Mouse (Mus musculus): ENCODE results near the gene Nr1i3.

The Nr1i3 gene

DNA sequence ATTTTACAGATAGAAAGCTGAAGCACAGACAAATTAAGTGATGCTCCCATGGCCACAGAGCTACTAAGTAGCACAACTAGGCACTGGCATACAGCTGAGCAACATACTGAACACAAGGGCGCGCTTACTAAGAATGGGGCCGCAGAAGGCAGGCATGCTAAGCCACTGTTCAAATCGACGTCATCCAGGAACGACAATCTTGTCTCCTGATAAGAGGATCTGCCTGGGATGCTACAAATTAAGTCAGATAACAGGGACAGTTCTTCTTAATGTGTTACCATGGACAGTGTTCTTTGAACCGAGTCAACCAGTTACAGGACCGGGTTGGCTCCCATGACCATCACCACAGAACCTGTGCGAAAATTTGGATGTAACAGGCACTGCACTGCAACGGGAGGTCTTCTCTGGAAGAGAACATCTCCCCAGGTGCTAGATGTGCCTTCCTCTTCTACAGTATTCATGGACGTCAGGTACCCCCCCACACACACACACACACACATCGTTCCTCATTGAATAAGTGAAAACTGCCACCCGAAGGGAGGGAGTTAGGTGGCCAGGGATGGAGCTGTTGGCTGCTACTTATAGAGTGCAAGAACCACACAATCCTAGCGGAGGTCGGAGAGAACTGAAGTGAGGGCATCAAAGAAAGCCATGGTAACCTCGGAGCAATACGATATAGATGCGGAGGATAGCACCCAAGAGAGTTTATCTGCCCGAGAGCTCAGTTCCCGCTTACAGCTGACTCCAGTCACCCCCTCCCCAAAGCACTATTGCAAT is 18.5 kb upstream of the Nr1i3 start:
- DNase-seq (ENCODE audit: low read depth, low spot score): no peak

DNA sequence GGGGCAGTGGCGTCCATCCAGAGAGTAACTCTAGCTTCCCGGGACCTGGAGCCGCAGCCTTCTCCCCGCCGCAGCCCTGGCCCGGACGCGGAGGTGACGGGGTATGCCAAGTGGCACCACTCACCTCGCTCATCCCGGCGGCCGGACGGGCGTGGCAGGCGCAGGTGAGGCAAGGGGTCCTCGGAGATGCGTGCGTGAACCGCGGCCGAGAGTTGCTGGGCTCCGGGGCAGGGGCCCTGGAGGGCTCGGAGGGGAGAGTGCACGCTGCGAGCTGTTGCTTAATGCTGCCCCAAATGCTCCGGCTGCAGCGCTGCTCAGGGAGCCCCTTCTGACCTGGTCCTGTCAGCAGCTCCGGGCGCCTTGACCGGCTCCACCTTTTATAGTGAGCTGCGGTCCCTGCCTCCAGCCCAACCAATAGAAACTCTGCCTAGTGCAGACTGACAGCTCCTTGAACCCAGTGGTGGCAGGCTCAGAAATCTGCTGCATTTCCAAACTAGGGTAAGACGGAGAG is 17.8 kb upstream of the Nr1i3 start, which contains the start of gene Pcp4l1:
TSS of gene Pcp4l1 (minus strand) at position 382 of the 511 bp plus-strand sequence.
- DNase-seq (ENCODE audit: low read depth, low spot score): no peak

DNA sequence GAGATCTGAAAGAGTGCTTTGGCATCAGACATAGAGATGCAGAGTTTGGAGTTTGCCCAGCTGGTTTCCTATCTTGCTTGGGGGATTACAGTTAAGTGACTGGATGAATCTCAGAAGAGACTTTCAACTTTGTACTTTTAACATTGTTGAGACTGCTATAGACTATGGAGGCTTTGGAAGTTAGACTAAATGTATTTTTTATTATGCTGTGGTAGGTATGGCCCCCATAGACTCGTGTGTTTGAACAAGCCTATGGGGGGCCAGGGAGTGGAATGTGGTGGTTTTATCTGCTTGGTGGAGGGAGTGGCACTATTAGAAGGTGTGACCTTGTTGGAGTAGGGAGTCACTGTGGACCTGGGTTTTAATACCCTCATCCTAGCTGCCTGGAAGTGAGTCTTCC is 14.2 kb upstream of the Nr1i3 start:
- no peak for DNase-seq (ENCODE audit: low read depth, low spot score)

DNA sequence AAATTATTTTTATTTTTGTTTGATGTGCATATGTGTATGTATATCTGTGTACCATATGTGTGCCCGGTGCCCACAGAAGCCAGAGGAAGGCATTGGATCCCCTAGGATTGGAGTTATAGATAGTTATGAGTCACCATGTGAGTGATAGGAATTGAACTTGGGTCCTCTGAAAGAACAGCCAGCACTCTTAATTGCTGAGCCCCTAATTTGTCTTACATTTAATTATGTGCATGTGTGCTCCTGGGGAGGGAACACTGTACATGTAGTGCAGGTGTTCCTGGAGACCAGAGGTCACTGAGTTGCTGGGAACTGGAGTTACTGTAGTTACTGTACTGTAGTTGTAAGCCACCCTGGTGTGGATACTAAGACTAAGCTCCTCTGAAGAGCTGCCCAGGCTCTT is 13.0 kb upstream of the Nr1i3 start:
- no peak for DNase-seq (ENCODE audit: low read depth, low spot score)

DNA sequence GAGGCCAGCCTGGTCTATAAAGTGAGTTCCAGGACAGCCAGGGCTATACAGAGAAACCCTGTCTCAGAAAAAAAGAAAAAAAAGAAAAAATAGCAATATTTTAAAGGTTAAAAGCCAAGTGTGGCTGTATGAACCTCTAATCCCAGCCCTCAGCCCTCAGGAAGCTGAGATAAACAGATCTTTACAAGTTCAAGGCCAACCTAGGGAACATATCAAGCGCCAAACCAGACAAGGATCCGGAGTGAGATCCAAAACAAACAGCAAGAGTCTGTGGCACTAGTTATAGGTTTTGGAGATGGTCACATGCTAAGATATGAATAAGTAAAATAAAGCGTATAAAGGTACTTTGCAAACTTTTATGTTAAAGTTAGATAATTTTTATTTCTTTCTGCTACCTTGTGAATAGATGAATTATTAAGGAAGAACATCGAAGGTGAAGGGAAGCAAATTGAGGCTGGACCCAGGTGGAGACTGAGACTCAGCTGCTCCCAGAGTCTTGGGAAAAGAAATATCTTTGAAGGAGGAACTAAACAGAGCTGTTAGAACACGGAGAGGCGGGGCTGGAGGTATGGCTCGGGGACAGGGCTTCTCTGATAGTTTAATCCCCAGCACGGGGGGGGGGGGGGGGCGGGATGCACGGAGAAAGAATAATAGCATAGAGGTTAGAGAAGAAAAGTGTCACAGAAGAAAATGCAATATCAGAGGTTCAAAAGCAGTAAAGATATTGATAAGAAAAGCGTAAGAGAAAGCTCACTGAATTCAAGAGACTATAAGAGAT is 10.1 kb upstream of the Nr1i3 start:
- DNase-seq (ENCODE audit: low read depth, low spot score): no peak

DNA sequence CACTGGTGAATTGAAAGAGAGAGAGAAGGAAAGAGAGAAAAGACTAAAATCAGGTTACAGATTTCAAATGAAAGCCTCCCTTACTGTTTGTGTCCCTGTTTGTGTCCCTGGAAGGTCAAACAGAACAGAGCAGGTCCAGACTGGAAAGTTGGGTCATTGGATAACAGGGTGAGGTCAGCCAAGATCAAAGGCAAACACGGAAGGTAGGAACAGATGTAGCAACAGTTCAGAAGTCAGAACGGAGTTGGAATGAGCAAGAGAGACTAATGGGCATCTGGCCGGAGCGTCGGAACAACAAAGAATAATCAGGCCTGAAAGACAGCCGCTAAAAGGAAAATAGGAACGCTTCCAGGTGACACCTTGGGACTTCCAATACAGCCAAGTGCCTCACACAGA is 9.5 kb upstream of the Nr1i3 start:
- no peak for DNase-seq (ENCODE audit: low read depth, low spot score)

DNA sequence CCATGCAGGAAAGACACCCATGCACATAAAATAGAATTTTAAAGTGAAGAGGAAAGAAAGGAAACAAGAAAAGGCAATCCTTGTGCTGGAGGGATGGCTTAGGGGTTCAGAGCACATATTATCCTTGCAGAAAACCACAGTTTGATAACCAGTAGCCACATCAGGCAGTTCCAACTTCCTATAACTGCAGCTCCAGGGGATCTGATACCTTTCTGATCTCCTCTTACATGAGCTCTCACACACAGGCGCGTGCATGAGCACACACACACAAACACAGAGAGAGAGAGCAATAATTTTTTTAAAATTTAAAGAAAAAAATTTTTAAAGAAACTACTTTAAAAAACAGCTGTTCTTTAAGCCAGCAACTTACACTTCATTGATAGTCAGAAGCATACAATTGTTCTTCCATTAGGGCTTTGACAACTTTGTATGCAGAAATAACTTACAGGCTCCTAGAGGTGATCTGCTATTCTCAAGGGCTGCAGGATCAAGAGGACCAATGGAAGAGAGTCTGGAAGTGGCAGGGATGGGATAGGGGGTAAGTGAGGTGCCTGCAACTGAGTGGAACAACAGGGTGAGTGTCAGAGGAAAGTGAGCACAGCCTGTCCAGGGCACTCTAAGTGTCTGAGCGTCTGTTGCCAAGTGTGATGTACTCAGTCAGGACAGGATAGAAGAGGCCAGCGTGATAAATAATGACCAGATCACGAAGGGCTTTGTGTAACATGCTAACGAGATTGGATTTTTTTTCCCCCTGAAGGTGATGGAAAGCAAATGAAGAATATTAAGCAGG is 7.9 kb upstream of the Nr1i3 start:
- no peak for DNase-seq (ENCODE audit: low read depth, low spot score)

DNA sequence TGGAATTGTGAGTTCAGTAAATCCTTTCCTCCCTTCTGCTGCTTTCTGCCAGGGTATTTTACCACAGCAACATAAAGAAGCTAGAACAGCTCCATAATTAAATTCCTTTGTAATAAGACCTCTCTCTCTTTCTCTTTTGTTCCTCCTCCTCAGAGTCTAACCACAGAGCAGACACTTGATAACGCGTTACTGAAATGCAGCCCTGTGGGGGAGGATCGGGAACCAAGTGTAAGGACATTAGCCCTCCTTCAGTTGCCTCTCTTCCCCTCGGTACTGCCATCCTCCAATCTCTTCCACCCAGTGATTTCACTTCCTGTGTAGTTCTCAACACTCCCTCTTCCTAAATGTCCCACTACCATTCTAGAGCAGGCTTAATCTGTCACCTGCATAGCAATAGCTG is 4.4 kb upstream of the Nr1i3 start:
- DNase-seq (ENCODE audit: low read depth, low spot score): no peak

DNA sequence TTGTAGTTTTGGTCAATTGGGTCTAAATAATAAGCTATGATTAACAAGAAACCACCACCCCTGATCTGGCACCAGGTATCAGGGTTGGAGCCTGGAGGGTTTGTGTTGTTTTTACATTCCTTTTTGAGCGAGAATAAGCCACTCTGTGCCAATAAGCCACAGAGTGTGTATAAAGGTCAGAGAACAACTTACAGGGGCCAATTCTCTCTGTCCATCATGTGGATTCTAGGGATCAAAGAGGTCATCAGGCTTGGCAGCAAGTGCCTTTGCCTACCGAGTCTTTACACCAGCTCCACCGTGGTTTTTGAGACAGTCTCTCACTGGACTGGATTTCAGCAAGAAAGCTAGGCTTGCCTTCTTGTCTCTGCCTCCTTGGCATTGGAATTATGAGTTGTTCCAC is 916 bp upstream of the Nr1i3 start:
- no peak for DNase-seq (ENCODE audit: low read depth, low spot score)

DNA sequence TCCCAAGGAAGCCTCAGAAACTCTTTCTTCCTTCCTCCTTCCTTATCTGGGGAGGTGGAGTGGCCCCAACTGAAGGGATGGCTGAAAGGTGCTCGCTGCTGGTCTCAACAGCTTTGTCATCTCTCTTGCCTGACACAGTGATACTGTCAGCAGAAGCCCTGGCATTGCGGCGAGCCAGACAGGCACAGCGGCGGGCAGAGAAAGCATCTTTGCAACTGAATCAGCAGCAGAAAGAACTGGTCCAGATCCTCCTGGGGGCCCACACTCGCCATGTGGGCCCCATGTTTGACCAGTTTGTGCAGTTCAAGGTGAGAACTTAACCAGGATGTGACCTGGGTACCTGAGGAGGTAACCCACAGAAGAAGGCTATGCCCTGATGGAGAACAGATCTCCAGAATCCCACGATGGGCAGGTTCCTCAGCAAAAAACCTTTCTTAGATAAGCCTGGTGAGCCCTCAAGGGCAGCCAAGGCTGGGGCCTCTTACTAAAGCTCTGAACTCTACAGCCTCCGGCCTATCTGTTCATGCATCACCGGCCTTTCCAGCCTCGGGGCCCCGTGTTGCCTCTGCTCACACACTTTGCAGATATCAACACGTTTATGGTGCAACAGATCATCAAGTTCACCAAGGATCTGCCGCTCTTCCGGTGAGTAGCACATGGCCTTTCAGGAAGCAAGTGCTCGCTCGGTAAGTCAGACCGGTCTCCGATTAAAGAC is 2.6 kb downstream of the Nr1i3 start:
- no peak for DNase-seq (ENCODE audit: low read depth, low spot score)

DNA sequence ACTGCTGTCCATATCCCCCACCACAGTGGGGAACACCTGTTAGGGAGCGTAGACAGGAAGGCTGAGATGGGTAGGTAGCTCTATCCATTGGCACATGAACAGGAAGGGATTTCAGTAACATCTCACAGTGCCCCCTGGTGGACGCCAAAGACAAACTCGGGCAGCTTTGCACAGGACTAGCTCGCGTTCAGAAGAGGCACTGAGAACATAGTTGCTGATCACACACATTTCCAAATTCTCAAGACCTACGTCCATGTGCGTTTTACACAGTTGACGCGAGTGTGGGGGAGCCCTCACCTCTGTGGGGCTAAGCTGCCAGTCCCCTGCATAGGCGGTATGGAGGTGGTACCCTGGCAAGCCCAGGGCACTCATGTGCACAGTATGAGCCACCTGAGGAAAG is 7.1 kb downstream of the Nr1i3 start:
- peak; percentile 94 for DNase-seq (ENCODE audit: low read depth, low spot score)

DNA sequence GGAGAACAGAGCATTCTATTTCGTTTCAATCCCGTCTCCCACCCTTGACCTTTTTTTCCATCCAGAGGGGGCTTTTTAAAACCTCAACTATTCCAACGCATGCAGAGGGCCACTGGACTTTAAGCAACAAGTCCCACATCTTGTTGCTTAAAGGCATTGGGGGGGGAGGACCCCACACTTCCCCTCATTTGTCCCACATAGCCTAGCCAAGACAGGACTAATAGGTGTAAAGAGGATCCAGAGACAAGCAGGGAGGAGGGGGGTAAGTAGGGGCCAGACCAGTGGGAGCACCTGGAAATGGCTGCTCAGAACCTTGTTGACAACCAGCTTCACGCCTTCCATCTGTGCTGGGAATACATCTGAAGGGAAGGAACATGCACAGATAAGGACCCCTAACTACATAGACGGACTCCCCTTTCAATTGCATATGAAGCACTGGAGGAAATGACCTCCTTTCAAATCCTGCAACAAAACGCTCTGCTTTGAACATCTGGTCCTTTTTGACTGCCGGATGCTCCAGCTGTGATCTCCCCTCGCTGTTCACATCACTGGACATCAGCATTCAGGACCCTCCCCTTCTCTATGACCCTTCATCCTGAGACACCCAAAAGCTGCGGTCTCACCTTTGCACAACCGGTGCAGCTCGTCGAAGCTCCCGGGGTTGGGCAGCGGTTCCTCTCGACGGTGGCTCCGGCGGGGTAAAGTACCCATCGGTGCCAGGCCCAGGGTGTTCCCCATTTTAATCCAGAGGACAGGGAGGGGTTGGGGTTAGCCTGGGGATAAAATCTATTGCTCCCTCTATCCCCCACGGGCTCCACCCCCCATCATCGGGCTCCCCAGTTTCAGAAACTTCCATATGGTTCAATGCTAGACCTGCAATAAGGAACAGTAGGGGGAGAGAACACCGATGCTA is 7.8 kb downstream of the Nr1i3 start:
- peak; percentile 19 for DNase-seq (ENCODE audit: low read depth, low spot score)

DNA sequence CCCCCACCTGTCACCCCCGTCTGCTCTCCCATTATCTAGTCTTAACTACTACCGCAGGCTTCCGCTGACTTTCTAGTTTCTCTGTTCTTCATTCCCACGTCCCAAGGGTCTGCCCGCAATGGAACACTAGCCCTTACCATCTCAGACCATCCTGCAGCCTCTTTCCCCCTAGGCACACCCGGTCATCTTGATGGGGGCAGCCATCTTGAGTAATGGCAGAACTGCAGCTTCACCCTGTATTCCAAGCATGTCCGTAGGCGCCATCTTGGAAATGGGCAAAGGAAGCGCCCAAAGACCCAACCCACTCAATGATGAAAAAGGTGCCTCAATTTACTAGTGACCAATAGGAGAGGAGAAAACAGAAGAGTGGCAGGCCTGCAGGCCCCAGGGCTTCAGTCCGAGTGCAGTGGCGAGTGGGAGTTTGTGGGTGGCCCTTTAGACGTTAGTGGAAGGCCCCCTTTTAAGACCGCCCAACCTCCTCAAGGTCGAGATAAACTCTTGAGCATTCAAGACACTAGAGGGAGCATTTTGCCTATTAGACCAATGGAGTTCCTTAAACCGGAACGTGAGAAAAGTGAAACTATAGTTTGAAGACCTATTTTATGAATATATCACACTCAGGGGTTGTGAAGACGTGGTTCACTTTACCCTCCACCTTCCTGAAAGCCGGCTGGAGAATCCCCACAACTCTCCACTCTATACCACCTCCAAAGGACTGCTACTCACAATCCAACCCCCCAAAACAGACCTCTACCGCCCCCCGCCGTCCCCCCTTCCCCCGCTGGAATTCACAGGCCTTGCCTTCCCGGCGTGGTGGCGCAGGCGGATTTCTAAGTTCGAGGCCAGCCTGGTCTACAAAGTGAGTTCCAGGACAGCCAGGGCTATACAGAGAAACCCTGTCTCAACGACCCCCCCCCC is 8.7 kb downstream of the Nr1i3 start, which contains the start of gene Tomm40l:
TSS of gene Tomm40l (minus strand) at position 277 of the 918 bp plus-strand sequence.
- DNase-seq (ENCODE audit: low read depth, low spot score): peak; percentile 100

DNA sequence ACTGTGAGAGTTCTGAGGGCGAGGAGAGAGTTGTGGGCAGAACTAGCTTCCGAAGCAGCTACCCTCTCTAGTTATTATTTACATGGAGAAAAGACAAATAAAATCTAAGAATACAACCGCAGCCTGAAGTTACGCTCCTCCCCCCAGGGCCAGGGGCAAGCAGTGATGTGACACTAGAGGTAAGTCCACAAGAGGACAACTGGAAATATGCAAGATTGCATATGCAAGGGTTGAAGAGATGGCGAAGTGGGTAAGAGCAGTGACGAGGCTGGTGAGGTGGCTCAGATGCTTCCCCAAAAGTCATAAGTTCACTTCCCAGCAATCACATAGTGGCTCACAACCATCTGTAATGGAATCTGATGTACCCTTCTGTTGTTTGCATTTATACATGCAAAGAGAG is 9.4 kb downstream of the Nr1i3 start:
- peak; percentile 18 for DNase-seq (ENCODE audit: low read depth, low spot score)

DNA sequence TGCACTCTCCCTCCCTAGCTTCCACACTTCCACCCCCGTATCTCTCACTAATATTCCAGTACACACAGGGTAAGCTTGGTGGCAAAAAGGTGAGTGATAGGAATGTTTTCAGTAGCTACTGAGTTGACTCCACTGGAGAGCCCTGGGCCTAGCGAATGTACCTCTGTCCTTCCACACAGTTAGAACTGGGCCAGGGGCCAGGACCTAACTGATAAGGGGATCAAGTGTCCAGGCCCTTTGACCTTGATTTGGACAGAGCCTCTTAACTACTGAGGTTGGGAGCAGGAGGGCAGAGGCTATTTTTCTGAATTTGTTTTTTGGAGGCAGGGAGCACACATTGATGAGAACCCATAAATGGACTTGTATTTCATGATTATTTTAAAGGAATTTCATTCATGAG is 10.0 kb downstream of the Nr1i3 start:
- DNase-seq (ENCODE audit: low read depth, low spot score): no peak

DNA sequence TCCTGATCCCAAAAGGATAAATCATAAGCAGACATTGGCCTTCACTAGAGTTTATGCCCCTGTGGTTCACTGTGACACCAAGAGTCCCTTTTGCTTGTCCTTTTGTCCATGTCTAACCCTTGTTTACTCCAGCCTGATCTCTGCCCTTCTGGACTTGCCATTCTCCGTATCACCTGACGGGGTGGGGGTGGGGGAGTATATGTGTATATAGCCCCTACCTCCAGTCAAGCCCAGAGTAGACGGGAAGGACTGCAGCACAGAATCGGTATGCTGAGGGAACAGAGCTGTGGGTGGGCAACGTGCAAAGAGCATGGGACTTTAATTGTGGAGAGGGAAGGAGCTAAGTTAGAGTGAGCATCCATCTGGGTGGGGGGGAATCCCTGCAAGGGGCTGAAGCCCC is 11.1 kb downstream of the Nr1i3 start, which contains the start of gene Apoa2:
TSS of gene Apoa2 (plus strand) at position 198 of the 400 bp plus-strand sequence.
- DNase-seq (ENCODE audit: low read depth, low spot score): no peak

DNA sequence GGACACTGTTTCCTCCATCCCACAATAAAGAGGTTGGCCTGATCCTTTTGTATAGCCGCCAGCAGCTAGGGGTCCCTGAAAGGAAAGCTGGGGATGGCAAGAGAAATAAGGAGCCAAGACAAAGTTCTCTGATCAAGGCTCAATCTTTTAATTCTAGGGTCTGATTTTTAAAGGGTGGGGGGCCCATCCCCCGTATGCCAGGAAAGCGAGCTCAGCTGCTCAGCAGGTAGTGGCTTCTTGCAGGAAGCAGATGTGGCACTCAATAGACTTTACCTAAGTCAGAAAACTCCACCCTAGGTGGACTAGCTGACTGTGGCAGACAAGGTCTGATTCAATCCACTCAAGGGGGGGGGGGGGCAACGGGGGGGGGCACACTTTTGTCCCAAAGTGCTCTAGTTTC is 13.0 kb downstream of the Nr1i3 start:
- no peak for DNase-seq (ENCODE audit: low read depth, low spot score)

DNA sequence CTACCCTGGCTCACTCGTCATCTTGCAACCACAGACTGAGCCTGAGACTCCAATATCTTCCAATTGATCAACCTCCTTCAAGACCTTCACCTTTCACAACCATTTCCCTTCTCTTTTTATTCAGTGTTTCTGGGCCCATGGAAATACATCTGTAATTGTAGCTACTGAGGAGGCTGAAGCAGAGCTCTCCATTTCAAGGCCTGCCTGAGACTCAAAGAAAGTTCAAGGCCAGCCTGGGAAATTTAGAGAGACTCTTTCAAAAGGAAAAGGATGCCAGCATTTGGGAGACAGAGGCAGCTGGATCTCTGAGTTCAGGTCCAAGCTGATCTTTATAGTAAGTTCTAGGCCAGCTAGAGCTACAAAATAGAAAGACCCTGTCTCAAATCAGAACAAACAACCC is 14.1 kb downstream of the Nr1i3 start:
- DNase-seq (ENCODE audit: low read depth, low spot score): no peak

DNA sequence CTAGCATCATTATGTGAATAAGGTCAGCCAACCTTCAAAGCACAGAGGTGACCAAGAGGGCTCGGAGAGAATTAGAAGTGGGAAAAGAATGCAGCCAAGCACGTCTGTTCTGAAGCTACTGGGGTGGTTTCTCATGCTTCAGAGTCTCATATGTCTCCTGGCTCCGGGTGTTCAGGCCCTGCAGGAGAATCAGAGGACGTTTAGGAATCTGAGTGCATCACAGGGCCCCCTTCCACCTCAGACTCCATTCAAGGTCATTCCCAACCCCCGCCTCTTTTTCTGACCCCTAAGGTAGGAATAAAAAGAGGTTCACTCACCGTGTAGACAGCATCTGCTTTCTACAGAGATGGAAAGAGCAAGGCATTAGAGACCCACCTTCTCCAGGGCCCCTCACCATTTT is 16.0 kb downstream of the Nr1i3 start:
- DNase-seq (ENCODE audit: low read depth, low spot score): no peak
